Mouse (Mus musculus) CH12.LX (cell line): ENCODE results near the gene Tmem9. TPM values are rescaled to one million over a fixed set of nuclear protein-coding genes. Genes with fewer than 3 reads are reported as not detected.

Source experiments
- DNase-seq: peaks from one replicate; pipeline ENCODE4 v3.0.0-alpha.2; 2013; ENCODE audit errors: extremely low read depth
- H3K27ac ChIP-seq: 2 replicates; pipeline ENCODE4 v1.5.1; 2012; ENCODE audit warnings: low read depth, mild to moderate bottlenecking, control low read depth, moderate library complexity; ENCODE audit not compliant: insufficient read depth
- H3K27me3 ChIP-seq: replicated peaks from 2 replicates; pipeline ENCODE3; 2012; ENCODE audit warnings: inconsistent platforms
- H3K36me3 ChIP-seq, 2 experiments: replicated peaks in 1 of 2; 2 replicates each; pipeline versions ENCODE3 to v1.6.1; 2012; ENCODE audit warnings: inconsistent platforms in 1 of 2, low read length in 1 of 2, mild to moderate bottlenecking in 1 of 2, mixed read lengths in 1 of 2, moderate library complexity in 1 of 2; ENCODE audit not compliant: control insufficient read depth in 1 of 2, insufficient read depth in 1 of 2
- H3K4me1 ChIP-seq, 2 experiments: 2 replicates each; pipeline ENCODE4 v1.6.1; 2012; ENCODE audit warnings: inconsistent platforms in 1 of 2, moderate library complexity in 1 of 2; ENCODE audit not compliant: insufficient read depth in 2 of 2, control insufficient read depth in 1 of 2
- H3K4me2 ChIP-seq: 2 replicates; pipeline ENCODE4 v1.6.1; 2012; ENCODE audit warnings: low read depth, mild to moderate bottlenecking, control low read depth; ENCODE audit not compliant: poor library complexity, insufficient read depth, severe bottlenecking
- H3K4me3 ChIP-seq, 3 experiments: fragments of 150-350 bp in 1 of 3; sonication (generic) in 1 of 3; replicated peaks in 1 of 3; 2 replicates each; pipeline versions ENCODE3 to v1.5.1; 2011 to 2012; ENCODE audit warnings: low read depth in 2 of 3, low read length in 2 of 3, mild to moderate bottlenecking in 2 of 3, moderate library complexity in 2 of 3, control low read depth in 1 of 3, improper control_type of control experiment in 1 of 3, inconsistent platforms in 1 of 3, mixed read lengths in 1 of 3; ENCODE audit not compliant: poor library complexity in 1 of 3
- H3K79me2 ChIP-seq: replicated peaks from 2 replicates; pipeline ENCODE4 v1.6.1; 2012; ENCODE audit warnings: mild to moderate bottlenecking, moderate library complexity; ENCODE audit not compliant: control insufficient read depth, poor library complexity, insufficient read depth, severe bottlenecking; ENCODE audit errors: extremely low read depth
- H3K9ac ChIP-seq: 2 replicates; pipeline ENCODE4 v1.6.1; 2012; ENCODE audit warnings: low read depth, mild to moderate bottlenecking, control low read depth, moderate library complexity; ENCODE audit not compliant: insufficient read depth
- H3K9me3 ChIP-seq: replicated peaks from 2 replicates; pipeline ENCODE3; 2012; ENCODE audit warnings: low read length, inconsistent platforms, mixed read lengths
- BHLHE40 ChIP-seq: IDR thresholded peaks from 2 replicates; pipeline ENCODE4 v1.6.1; 2011; ENCODE audit warnings: mild to moderate bottlenecking, low read depth, low read length, improper control_type of control experiment
- CHD1 ChIP-seq: IDR thresholded peaks from 2 replicates; pipeline ENCODE4 v1.6.1; 2012; ENCODE audit warnings: low read depth, low read length, improper control_type of control experiment, inconsistent platforms
- CTCF ChIP-seq, 2 experiments: IDR thresholded peaks in 1 of 2; conservative IDR thresholded peaks in 1 of 2; 2 replicates each; pipeline ENCODE4 v1.5.1; 2011 to 2012; ENCODE audit warnings: low read depth in 2 of 2, low read length in 2 of 2, improper control_type of control experiment in 1 of 2, inconsistent platforms in 1 of 2, mild to moderate bottlenecking in 1 of 2, moderate library complexity in 1 of 2
- E2F4 ChIP-seq: IDR thresholded peaks from 2 replicates; pipeline ENCODE4 v1.6.1; 2011; ENCODE audit warnings: low read depth, low read length, improper control_type of control experiment; ENCODE audit not compliant: insufficient replicate concordance
- EP300 ChIP-seq: IDR thresholded peaks from 2 replicates; pipeline ENCODE4 v1.6.1; 2011; ENCODE audit warnings: low read length, improper control_type of control experiment
- ETS1 ChIP-seq: conservative IDR thresholded peaks from 2 replicates; pipeline ENCODE4 v1.6.1; 2012; ENCODE audit warnings: low read depth, mild to moderate bottlenecking, inconsistent platforms, low read length, improper control_type of control experiment, moderate library complexity
- GABPA ChIP-seq: IDR thresholded peaks from 2 replicates; pipeline ENCODE4 v1.6.1; 2012; ENCODE audit warnings: low read depth, low read length, improper control_type of control experiment, inconsistent platforms; ENCODE audit not compliant: insufficient replicate concordance
- HCFC1 ChIP-seq: IDR thresholded peaks from 2 replicates; pipeline ENCODE4 v1.6.1; 2012; ENCODE audit warnings: low read depth, mild to moderate bottlenecking, inconsistent platforms, low read length, improper control_type of control experiment
- IRF4 ChIP-seq: IDR thresholded peaks from 2 replicates; pipeline ENCODE4 v1.6.1; 2014; ENCODE audit warnings: low read depth, mild to moderate bottlenecking, inconsistent platforms, low read length, improper control_type of control experiment
- JUN ChIP-seq: IDR thresholded peaks from 2 replicates; pipeline ENCODE4 v1.6.1; 2011; ENCODE audit warnings: low read depth, mild to moderate bottlenecking, low read length, improper control_type of control experiment, moderate library complexity; ENCODE audit not compliant: insufficient read depth
- JUND ChIP-seq: conservative IDR thresholded peaks from 2 replicates; pipeline ENCODE4 v1.6.1; 2011; ENCODE audit warnings: low read depth, low read length, improper control_type of control experiment
- KAT2A ChIP-seq: IDR thresholded peaks from 2 replicates; pipeline ENCODE4 v1.6.1; 2012; ENCODE audit warnings: low read length, improper control_type of control experiment, inconsistent platforms; ENCODE audit not compliant: insufficient replicate concordance
- MAFK ChIP-seq: IDR thresholded peaks from 2 replicates; pipeline ENCODE4 v1.6.1; 2011; ENCODE audit warnings: low read length, improper control_type of control experiment; ENCODE audit not compliant: insufficient replicate concordance
- MAX ChIP-seq: IDR thresholded peaks from 2 replicates; pipeline ENCODE4 v1.6.1; 2011; ENCODE audit warnings: low read length, improper control_type of control experiment
- MAZ ChIP-seq: IDR thresholded peaks from 2 replicates; pipeline ENCODE4 v1.6.1; 2012; ENCODE audit warnings: low read depth, mild to moderate bottlenecking, inconsistent platforms, low read length, improper control_type of control experiment, moderate library complexity
- MEF2A ChIP-seq: IDR thresholded peaks from 2 replicates; pipeline ENCODE4 v1.6.1; 2014; ENCODE audit warnings: low read depth, mild to moderate bottlenecking, inconsistent platforms, low read length, improper control_type of control experiment, borderline replicate concordance
- MYC ChIP-seq: IDR thresholded peaks from 2 replicates; pipeline ENCODE4 v1.6.1; 2011; ENCODE audit warnings: low read depth, mild to moderate bottlenecking, improper control_type of control experiment, low read length
- NELFE ChIP-seq: IDR thresholded peaks from 2 replicates; pipeline ENCODE4 v1.6.1; 2011; ENCODE audit warnings: low read depth, low read length, improper control_type of control experiment
- NRF1 ChIP-seq: IDR thresholded peaks from 2 replicates; pipeline ENCODE4 v1.6.1; 2014; ENCODE audit warnings: low read depth, mild to moderate bottlenecking, inconsistent platforms, low read length, improper control_type of control experiment, moderate library complexity
- POLR2A ChIP-seq: IDR thresholded peaks from 2 replicates; pipeline ENCODE4 v1.6.1; 2011; ENCODE audit warnings: low read depth, mild to moderate bottlenecking, improper control_type of control experiment, low read length
- POLR2AphosphoS2 ChIP-seq: IDR thresholded peaks from 2 replicates; pipeline ENCODE4 v1.6.1; 2011; ENCODE audit warnings: low read depth, low read length, improper control_type of control experiment
- RAD21 ChIP-seq: IDR thresholded peaks from 2 replicates; pipeline ENCODE4 v1.6.1; 2011; ENCODE audit warnings: low read depth, mild to moderate bottlenecking, low read length, improper control_type of control experiment, moderate library complexity
- RCOR1 ChIP-seq: conservative IDR thresholded peaks from 2 replicates; pipeline ENCODE4 v1.6.1; 2012; ENCODE audit warnings: low read depth, mild to moderate bottlenecking, inconsistent platforms, low read length, improper control_type of control experiment
- SIN3A ChIP-seq: IDR thresholded peaks from 2 replicates; pipeline ENCODE4 v1.6.1; 2012; ENCODE audit warnings: low read length, improper control_type of control experiment, inconsistent platforms
- SMC3 ChIP-seq: IDR thresholded peaks from 2 replicates; pipeline ENCODE4 v1.6.1; 2011; ENCODE audit warnings: low read depth, low read length, improper control_type of control experiment
- TCF12 ChIP-seq: IDR thresholded peaks from 2 replicates; pipeline ENCODE4 v1.6.1; 2014; ENCODE audit warnings: low read depth, mild to moderate bottlenecking, inconsistent platforms, low read length, improper control_type of control experiment
- USF2 ChIP-seq: conservative IDR thresholded peaks from 2 replicates; pipeline ENCODE4 v1.6.1; 2011; ENCODE audit warnings: low read depth, low read length, improper control_type of control experiment
- ZKSCAN1 ChIP-seq: IDR thresholded peaks from 2 replicates; pipeline ENCODE4 v1.6.1; 2012; ENCODE audit warnings: low read depth, inconsistent platforms, low read length, improper control_type of control experiment, borderline replicate concordance
- ZNF384 ChIP-seq: IDR thresholded peaks from 2 replicates; pipeline ENCODE4 v1.6.1; 2012; ENCODE audit warnings: low read depth, low read length, improper control_type of control experiment, inconsistent platforms
- dilution Hi-C: fragments of 300-500 bp; cut with MboI; formaldehyde crosslinking; loops from 2 replicates; pipeline ENCODE4 v1.14.3; 2020; ENCODE audit warnings: low sequenced_read_pairs; ENCODE audit not compliant: extremely low pct_unique_long_range_greater_than_20kb, extremely low pct_ligation_motif_present
- in situ Hi-C: fragments of 300-500 bp; cut with MboI; formaldehyde crosslinking; loops from 3 replicates; pipeline ENCODE4 v1.14.3; 2019; ENCODE audit warnings: low sequenced_read_pairs, low pct_ligation_motif_present, low pct_unique_long_range_greater_than_20kb, mixed read lengths
- polyA plus RNA-seq: library from polyadenylated mRNA; unstranded; fragments of >175 nt; gene quantifications from 2 replicates; pipeline ENCODE4 v1.2.1, GENCODE M21; 2012; ENCODE audit warnings: low read depth; ENCODE audit not compliant: insufficient read length
- total RNA-seq, 2 experiments: library from RNA; depleted of rRNA; stranded (reverse); fragments of 300-350 nt in 1 of 2; fragments of >200 nt in 1 of 2; gene quantifications; 2 replicates each; pipeline ENCODE4 v1.2.3; 2012 to 2014

Tmem9 gene
- total RNA-seq (2012; rRNA removed) = 19.1 and 22.2 TPM in 2 replicates
- 28.2 and 30.1 TPM in 2 replicates for total RNA-seq (2014; rRNA removed)
- 23.9 and 28.6 TPM in 2 replicates for polyA plus RNA-seq

DNA sequence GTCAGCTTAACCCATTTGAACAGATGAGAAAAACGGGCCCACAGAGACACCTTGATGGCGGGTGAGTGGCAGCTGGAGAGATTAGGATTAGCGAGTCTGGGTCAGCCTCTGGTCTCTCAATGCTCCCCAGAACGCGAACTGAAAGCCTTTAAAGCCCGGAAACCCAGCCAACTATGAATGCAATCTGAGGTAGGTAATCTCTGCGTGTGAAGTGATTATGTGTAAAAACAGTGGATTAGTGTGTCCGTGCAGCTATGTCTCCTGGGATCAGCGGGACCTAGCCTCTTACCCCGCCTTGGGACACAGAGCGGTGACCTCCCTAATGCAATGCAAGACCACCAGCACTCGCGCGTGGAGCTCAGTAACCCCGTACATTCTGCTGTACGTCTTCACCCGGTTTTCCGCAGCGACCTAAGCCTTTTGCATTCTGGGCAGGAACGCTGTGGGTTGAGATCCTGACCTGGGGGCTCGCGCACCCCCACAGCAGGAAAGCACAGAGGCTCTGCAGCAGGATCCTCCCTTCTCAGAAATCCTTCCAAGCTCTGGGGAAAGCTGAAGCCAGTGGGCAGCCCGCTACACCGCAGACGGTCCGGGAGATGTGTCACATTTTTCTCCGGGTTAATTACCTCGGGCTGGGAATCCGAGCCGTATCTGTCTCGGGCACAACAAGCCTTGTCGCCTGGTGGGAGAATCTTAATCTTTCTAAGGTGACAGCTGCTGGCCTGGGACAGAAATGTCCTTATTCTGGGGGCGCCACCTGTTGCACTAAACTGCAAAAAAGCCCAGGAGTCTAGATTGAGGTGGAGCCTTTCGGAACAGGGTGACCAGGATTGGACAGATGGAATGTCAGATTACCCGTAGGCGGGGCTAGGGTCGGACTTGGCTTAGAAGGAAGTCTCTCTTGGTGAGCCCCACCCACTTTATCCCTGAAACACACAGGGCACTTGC is at the start of gene Tmem9:
Gene Tmem9 (plus strand): TSS at position 940 of the 948 bp plus-strand sequence.
- Histone ChIP-seq H3K4me2 (peak within 1 kb of the TSS; percentile 24; the same call in 1 of the 2 replicates), H3K4me1 (no peaks in the 10 kb centered on the region), H3K27ac (no peak within 1 kb of the TSS), H3K4me3 (no peak within 1 kb of the TSS), H3K9ac (no peak within 1 kb of the TSS), H3K9me3 (no peaks in the 10 kb centered on the region), H3K36me3 (no peaks in the 10 kb centered on the region), H3K79me2 (no peaks in the 10 kb centered on the region), H3K27me3 (peaks cover 19% of the 10 kb centered on the region)
- dilution Hi-C loops (no loop called here), in situ Hi-C loops (no loop called here)
- no peak for DNase-seq
- TF ChIP-seq RCOR1 = no peak
- TF ChIP-seq MEF2A = no peak
- TF ChIP-seq NELFE = no peak
- TF ChIP-seq JUN = no peak
- TF ChIP-seq MYC = no peak
- no peak for TF ChIP-seq MAZ
- no peak for TF ChIP-seq CHD1
- no peak for TF ChIP-seq JUND
- no peak for TF ChIP-seq SMC3
- no peak for TF ChIP-seq ZKSCAN1
- TF ChIP-seq BHLHE40 = no peak
- no peak for TF ChIP-seq GABPA
- TF ChIP-seq POLR2A = no peak
- no peak for TF ChIP-seq NRF1
- no peak for TF ChIP-seq HCFC1
- TF ChIP-seq ZNF384 = no peak

DNA sequence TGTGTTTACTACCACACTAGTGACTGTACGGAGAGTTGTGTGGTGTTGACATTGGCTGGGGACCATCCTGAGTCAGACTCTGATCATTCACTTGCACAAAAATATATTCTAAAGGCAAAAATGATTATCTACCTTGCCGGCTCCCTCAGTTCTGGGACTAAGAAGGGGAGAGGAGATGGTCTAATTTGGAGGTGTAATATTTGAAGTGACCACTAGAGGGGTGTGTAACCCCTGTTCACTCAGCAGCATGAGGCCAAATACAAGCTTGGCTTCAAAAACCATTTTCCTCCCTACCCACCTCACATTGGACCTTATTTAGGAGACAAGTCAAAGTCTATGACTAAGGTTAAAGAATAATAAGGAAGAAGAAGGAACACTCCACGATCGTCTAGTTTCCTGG is 49.5 kb upstream of the Tmem9 start:
- no peak overlapping the region for H3K27ac ChIP-seq
- no peak overlapping the region for H3K4me2 ChIP-seq
- H3K27me3 ChIP-seq = peaks cover 83% of the 10 kb centered on the region
- no peaks in the 10 kb centered on the region for H3K36me3 ChIP-seq
- no peak for TF ChIP-seq MAX
- TF ChIP-seq E2F4 = no peak
- no peak for TF ChIP-seq JUN
- TF ChIP-seq IRF4 = no peak
- no peak for TF ChIP-seq JUND
- TF ChIP-seq ZNF384 = no peak
- no peak for TF ChIP-seq ETS1
- no peak for TF ChIP-seq TCF12
- TF ChIP-seq POLR2A = no peak
- TF ChIP-seq SMC3 = peak; percentile 58
- no peak for TF ChIP-seq KAT2A
- no peak for TF ChIP-seq EP300
- TF ChIP-seq RAD21 = peak; percentile 69
- peak; percentile 53; the same call in 1 of the 2 replicates for TF ChIP-seq MYC
- TF ChIP-seq RCOR1 = no peak
- no peak for TF ChIP-seq SIN3A
- no peak for TF ChIP-seq MAFK
- TF ChIP-seq CTCF (conservative IDR thresholded peaks at IDR 0.05 in 1 of 2, IDR thresholded peaks at IDR 0.05 in 1 of 2; ENCODE audit: low read depth in 2 of 2, low read length in 2 of 2) = peak; percentile 79 to 95
- no peak for TF ChIP-seq BHLHE40
- no peak for TF ChIP-seq POLR2AphosphoS2
- TF ChIP-seq USF2 = no peak
- H3K4me1 ChIP-seq = no peaks in the 10 kb centered on the region
- in situ Hi-C loops = no loop called here
- H3K9ac ChIP-seq = no peak overlapping the region
- no peak overlapping the region for H3K4me3 ChIP-seq
- no peaks in the 10 kb centered on the region for H3K79me2 ChIP-seq
- H3K9me3 ChIP-seq = no peaks in the 10 kb centered on the region
- dilution Hi-C loops = no loop called here
- DNase-seq = peak; percentile 62
